Mouse (Mus musculus): ENCODE results near the gene Gdf2. TPM values are rescaled to one million over a fixed set of nuclear protein-coding genes. Genes with fewer than 3 reads are reported as not detected.

Gdf2 gene
- total and polyA plus RNA-seq, 3 experiments, result not detected

- Histone ChIP-seq H3K79me2 (replicated peaks; ENCODE audit: control insufficient read depth, extremely low read depth, insufficient read depth, poor library complexity, severe bottlenecking) (no peaks in the 10 kb centered on the region), H3K4me1 (ENCODE audit: control insufficient read depth in 1 of 2, insufficient read depth in 2 of 2) (peaks cover 0 to 4% of the 10 kb centered on the region in 2 experiments; a peak in 1 of 4 replicates), H3K9ac (ENCODE audit: insufficient read depth, low read depth) (no peak overlapping the region), H3K36me3 (replicated peaks in 1 of 2; ENCODE audit: control insufficient read depth in 1 of 2, insufficient read depth in 1 of 2, low read length in 1 of 2) (no peaks in the 10 kb centered on the region), H3K27me3 (replicated peaks) (peaks cover 25% of the 10 kb centered on the region), H3K9me3 (replicated peaks; ENCODE audit: low read length) (no peaks in the 10 kb centered on the region), H3K4me2 (ENCODE audit: insufficient read depth, low read depth, poor library complexity, severe bottlenecking) (no peak overlapping the region), H3K4me3 (replicated peaks in 1 of 3; ENCODE audit: low read depth in 2 of 3, low read length in 2 of 3, poor library complexity in 1 of 3) (no peak overlapping the region), H3K27ac (ENCODE audit: insufficient read depth, low read depth) (no peak overlapping the region)
- DNase-seq (ENCODE audit: extremely low read depth), result no peak
- dilution Hi-C loops (cut with MboI; ENCODE audit: extremely low pct_ligation_motif_present, extremely low pct_unique_long_range_greater_than_20kb, low sequenced_read_pairs) (no loop called here), in situ Hi-C loops (cut with MboI; ENCODE audit: low pct_ligation_motif_present, low pct_unique_long_range_greater_than_20kb, low sequenced_read_pairs) (no loop called here)
- TF ChIP-seq CHD2 (IDR thresholded peaks at IDR 0.05; ENCODE audit: low read length) (no peak), TBP (conservative IDR thresholded peaks at IDR 0.05; ENCODE audit: low read depth, low read length) (no peak), ZKSCAN1 (IDR thresholded peaks at IDR 0.05; ENCODE audit: borderline replicate concordance, low read depth, low read length) (no peak), HCFC1 (IDR thresholded peaks at IDR 0.05; ENCODE audit: low read depth, low read length) (no peak), ZMIZ1 (IDR thresholded peaks at IDR 0.05; ENCODE audit: low read depth, low read length) (no peak), JUN (IDR thresholded peaks at IDR 0.05; ENCODE audit: insufficient read depth, low read depth, low read length) (no peak), USF1 (IDR thresholded peaks at IDR 0.05; ENCODE audit: low read depth, low read length) (no peak), MYC (IDR thresholded peaks at IDR 0.05; ENCODE audit: low read depth, low read length) (no peak), POLR2AphosphoS2 (IDR thresholded peaks at IDR 0.05; ENCODE audit: low read depth, low read length) (no peak)
These were observed 52.9 kb downstream of the Gdf2 start for GRCm38 (mm10) chr14:33993521-33994289.

Other genes with a start within 250 kb of the Gdf2 start
- not detected in 2 replicates for gene Gdf10, start 17.5 kb upstream of the Gdf2 start, total RNA-seq (2012; rRNA removed)
- not detected in 2 replicates for gene Gdf10, start 17.5 kb upstream of the Gdf2 start, total RNA-seq (2014; rRNA removed)
- gene Gdf10, start 17.5 kb upstream of the Gdf2 start, polyA plus RNA-seq (2012; ENCODE audit: insufficient read length, low read depth), result not detected in 2 replicates
- not detected in 2 replicates for gene Rbp3, start 13.0 kb downstream of the Gdf2 start, total RNA-seq (2012; rRNA removed)
- gene Rbp3, start 13.0 kb downstream of the Gdf2 start, total RNA-seq (2014; rRNA removed), result not detected in 2 replicates
- gene Rbp3, start 13.0 kb downstream of the Gdf2 start, polyA plus RNA-seq (2012; ENCODE audit: insufficient read length, low read depth), result not detected in 2 replicates
- not detected in 2 replicates for gene Zfp488, start 37.7 kb downstream of the Gdf2 start, total RNA-seq (2012; rRNA removed)
- not detected in 2 replicates for gene Zfp488, start 37.7 kb downstream of the Gdf2 start, total RNA-seq (2014; rRNA removed)
- not detected in 2 replicates for gene Zfp488, start 37.7 kb downstream of the Gdf2 start, polyA plus RNA-seq (2012; ENCODE audit: insufficient read length, low read depth)
- gene Gm30083, start 74.1 kb downstream of the Gdf2 start, total RNA-seq (2012; rRNA removed), result not detected in 2 replicates
- gene Gm30083, start 74.1 kb downstream of the Gdf2 start, total RNA-seq (2014; rRNA removed), result not detected in 2 replicates
- gene Gm30083, start 74.1 kb downstream of the Gdf2 start, polyA plus RNA-seq (2012; ENCODE audit: insufficient read length, low read depth), result not detected in 2 replicates
- gene Gm5460, start 75.7 kb downstream of the Gdf2 start, total RNA-seq (2012; rRNA removed), result not detected in 2 replicates
- not detected in 2 replicates for gene Gm5460, start 75.7 kb downstream of the Gdf2 start, total RNA-seq (2014; rRNA removed)
- not detected in 2 replicates for gene Gm5460, start 75.7 kb downstream of the Gdf2 start, polyA plus RNA-seq (2012; ENCODE audit: insufficient read length, low read depth)
- not detected in 2 replicates for gene Antxrl, start 111.7 kb downstream of the Gdf2 start, total RNA-seq (2012; rRNA removed)
- gene Antxrl, start 111.7 kb downstream of the Gdf2 start, total RNA-seq (2014; rRNA removed), result not detected in 2 replicates
- gene Antxrl, start 111.7 kb downstream of the Gdf2 start, polyA plus RNA-seq (2012; ENCODE audit: insufficient read length, low read depth), result not detected in 2 replicates
- 1.8 and 2.3 TPM in 2 replicates for gene Anxa8, start 144.9 kb downstream of the Gdf2 start, total RNA-seq (2012; rRNA removed)
- 0.23 and 0.24 TPM in 2 replicates for gene Anxa8, start 144.9 kb downstream of the Gdf2 start, total RNA-seq (2014; rRNA removed)
- gene Anxa8, start 144.9 kb downstream of the Gdf2 start, polyA plus RNA-seq (2012; ENCODE audit: insufficient read length, low read depth), result 0.33 TPM in 1 of 2 replicates, not detected in the other
- not detected in 2 replicates for gene A630023A22Rik, start 161.7 kb downstream of the Gdf2 start, total RNA-seq (2012; rRNA removed)
- gene A630023A22Rik, start 161.7 kb downstream of the Gdf2 start, total RNA-seq (2014; rRNA removed), result not detected in 2 replicates
- 0.36 TPM in 1 of 2 replicates, not detected in the other for gene A630023A22Rik, start 161.7 kb downstream of the Gdf2 start, polyA plus RNA-seq (2012; ENCODE audit: insufficient read length, low read depth)
- gene Npy4r, start 211.4 kb downstream of the Gdf2 start, total RNA-seq (2012; rRNA removed), result 0.04 TPM in 2 replicates
- gene Npy4r, start 211.4 kb downstream of the Gdf2 start, total RNA-seq (2014; rRNA removed), result not detected in 2 replicates
- gene Npy4r, start 211.4 kb downstream of the Gdf2 start, polyA plus RNA-seq (2012; ENCODE audit: insufficient read length, low read depth), result not detected in 2 replicates

Data from CH12.LX (cell line).